Mouse (Mus musculus): ENCODE data around the gene Pde4d. TPM values are rescaled to one million over a fixed set of nuclear protein-coding genes. Genes with fewer than 3 reads are reported as not detected.

Pde4d gene
- polyA plus RNA-seq, 1 experiment from 2014 or later = 9.8 TPM

DNA sequence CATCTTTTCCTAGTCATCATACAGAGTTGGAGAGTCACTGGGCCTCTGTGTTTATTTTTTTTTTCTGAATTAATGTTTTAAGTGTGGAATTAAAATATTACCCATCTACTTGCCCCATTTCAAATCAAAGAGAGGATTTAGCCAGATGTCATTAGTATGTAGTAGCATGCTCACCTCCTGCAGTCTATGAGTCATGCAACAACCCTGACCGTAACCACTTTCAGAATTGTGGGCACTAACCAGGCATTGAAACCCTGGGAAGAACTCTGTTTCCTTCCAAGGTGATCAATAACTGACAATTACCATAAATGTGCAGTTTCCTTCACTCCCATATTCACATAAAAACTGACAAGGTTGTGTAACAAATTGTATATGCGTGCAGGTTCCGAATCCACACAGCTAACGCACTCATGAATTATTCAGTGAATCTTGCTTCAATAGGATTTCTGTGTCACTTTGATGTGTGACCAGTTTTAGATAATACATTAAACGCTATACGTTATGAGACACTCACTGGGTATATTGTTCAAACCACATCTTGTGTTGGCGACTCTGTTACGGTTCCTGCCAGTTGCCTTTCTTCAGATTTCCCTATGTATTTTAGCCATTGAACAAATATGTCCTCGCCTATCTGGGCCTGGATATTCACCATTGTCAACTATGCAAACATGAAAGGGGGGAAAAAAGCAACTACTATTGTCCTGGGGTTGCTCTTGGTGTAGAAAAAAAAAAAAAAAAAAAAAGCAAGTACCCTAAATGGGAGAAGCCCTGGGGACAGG is 719.0 kb downstream of the Pde4d start:
- no peaks in the 10 kb centered on the region for H3K27me3 ChIP-seq (ENCODE audit: poor library complexity, severe bottlenecking)
- peaks cover 10% of the 10 kb centered on the region for H3K4me1 ChIP-seq
- 82% methylated on average over 9 of the region's 9 CpGs for WGBS
- H3K4me3 ChIP-seq = no peak overlapping the region
- no peak overlapping the region for H3K27ac ChIP-seq
- H3K36me3 ChIP-seq (replicated peaks) = no peaks in the 10 kb centered on the region
- no peaks in the 10 kb centered on the region; the same call in 1 of the 2 replicates for H3K9me3 ChIP-seq
- DNase-seq (ENCODE audit: extremely low spot score, low spot score) = no peak

DNA sequence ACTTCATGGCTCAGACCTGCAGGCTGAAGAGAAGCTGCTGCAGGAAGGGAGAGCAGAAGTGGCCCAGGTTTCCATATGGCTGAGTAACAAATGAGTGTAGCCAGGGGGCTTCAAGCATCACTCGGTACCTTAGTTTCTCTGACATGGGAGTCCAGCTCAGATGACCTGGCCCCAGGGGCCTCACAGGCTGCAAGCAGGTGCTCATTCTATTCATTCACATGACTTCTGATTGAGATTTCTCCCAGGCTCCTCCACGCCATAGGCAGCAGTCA is 719.5 kb downstream of the Pde4d start:
- 76% methylated on average over 2 of the region's 2 CpGs for WGBS
- Histone ChIP-seq H3K27me3 (ENCODE audit: poor library complexity, severe bottlenecking) (no peaks in the 10 kb centered on the region), H3K4me3 (no peak overlapping the region), H3K36me3 (replicated peaks) (no peaks in the 10 kb centered on the region), H3K27ac (no peak overlapping the region), H3K9me3 (no peaks in the 10 kb centered on the region), H3K4me1 (peaks cover 10% of the 10 kb centered on the region)
- DNase-seq (ENCODE audit: extremely low spot score, low spot score) = no peak

- peaks cover 10% of the 10 kb centered on the region for H3K4me1 ChIP-seq
- DNase-seq (ENCODE audit: extremely low spot score, low spot score) = no peak
- no peaks in the 10 kb centered on the region for H3K27me3 ChIP-seq (ENCODE audit: poor library complexity, severe bottlenecking)
- no peak overlapping the region for H3K27ac ChIP-seq
- WGBS = 91% methylated on average over 7 of the region's 7 CpGs
- no peak overlapping the region for H3K4me3 ChIP-seq
- H3K36me3 ChIP-seq (replicated peaks) = no peaks in the 10 kb centered on the region
- no peaks in the 10 kb centered on the region for H3K9me3 ChIP-seq
These were observed 721.9 kb downstream of the Pde4d start for GRCm38 (mm10) chr13:109171688-109172087.

DNA sequence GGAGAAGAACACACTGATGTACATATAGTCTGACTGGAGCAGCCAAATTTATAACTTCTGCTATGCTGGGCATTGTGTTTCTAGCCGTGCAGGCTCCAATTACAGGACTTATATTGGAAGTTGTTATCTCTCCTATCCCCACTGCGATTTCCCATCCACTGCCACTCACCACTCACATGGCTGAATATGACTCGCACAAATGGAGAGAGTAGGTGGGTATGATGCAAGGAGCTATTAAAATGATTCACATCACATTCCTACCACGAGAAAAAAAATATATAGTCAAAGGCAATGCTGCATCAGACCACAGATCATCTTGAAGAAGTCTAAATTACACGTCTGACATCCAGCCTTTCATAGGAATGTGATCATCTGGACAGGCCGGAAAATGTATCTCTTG is 725.5 kb downstream of the Pde4d start:
- Histone ChIP-seq H3K36me3 (replicated peaks) (no peaks in the 10 kb centered on the region), H3K4me3 (no peak overlapping the region), H3K27me3 (ENCODE audit: poor library complexity, severe bottlenecking) (no peaks in the 10 kb centered on the region), H3K9me3 (no peaks in the 10 kb centered on the region), H3K27ac (no peak overlapping the region), H3K4me1 (no peaks in the 10 kb centered on the region)
- 87% methylated on average over 6 of the region's 6 CpGs for WGBS
- DNase-seq (ENCODE audit: extremely low spot score, low spot score) = no peak

- Histone ChIP-seq H3K27ac (no peak overlapping the region), H3K27me3 (ENCODE audit: poor library complexity, severe bottlenecking) (no peaks in the 10 kb centered on the region), H3K36me3 (replicated peaks) (no peaks in the 10 kb centered on the region), H3K4me1 (no peaks in the 10 kb centered on the region), H3K9me3 (no peaks in the 10 kb centered on the region), H3K4me3 (no peak overlapping the region)
- DNase-seq (ENCODE audit: extremely low spot score, low spot score) = no peak
- WGBS = 84% methylated on average over 11 of the region's 11 CpGs
These were observed 726.3 kb downstream of the Pde4d start for GRCm38 (mm10) chr13:109175852-109176621.

DNA sequence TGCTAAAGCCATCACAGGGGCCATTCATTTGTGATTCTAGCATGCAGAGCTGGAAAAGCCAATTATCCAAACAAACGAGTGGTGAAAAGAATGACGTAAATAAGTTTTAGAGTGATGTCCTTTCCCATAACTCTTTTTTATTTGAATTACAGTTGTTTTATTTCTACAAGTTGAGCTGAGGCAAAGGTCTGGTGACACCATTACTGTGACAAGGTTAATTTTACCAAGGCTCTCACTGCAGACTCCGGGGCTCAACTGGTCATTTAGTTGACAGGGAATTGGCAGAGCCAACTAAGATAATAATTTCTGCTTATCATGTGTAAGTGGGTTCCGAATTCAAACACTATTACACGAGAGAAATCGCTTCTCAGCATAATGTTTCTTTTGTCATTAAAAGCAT is 731.6 kb downstream of the Pde4d start:
- no peaks in the 10 kb centered on the region for H3K4me1 ChIP-seq
- 86% methylated on average over 6 of the region's 6 CpGs for WGBS
- no peak overlapping the region for H3K4me3 ChIP-seq
- H3K9me3 ChIP-seq = no peaks in the 10 kb centered on the region
- H3K27ac ChIP-seq = no peak overlapping the region
- no peaks in the 10 kb centered on the region for H3K36me3 ChIP-seq (replicated peaks)
- DNase-seq (ENCODE audit: extremely low spot score, low spot score) = no peak
- H3K27me3 ChIP-seq (ENCODE audit: poor library complexity, severe bottlenecking) = no peaks in the 10 kb centered on the region

DNA sequence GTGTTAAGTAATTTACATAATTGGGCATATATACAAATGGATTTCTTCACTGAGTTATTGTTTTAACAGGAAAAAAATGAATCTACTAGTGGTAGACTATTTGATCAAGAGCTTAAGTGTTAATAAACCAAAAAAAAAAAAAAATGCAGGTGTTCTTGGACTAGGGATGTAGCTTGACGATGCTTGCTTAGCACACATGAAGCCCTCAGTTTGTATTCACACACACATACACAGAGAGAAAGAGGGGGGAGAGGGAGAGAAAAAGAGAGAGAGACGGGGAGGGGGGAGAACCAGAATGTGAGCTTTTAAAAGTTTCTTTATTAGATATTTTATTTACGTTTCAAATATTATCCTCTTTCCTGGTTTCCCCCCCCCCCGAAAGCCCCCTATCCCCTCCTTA is 740.9 kb downstream of the Pde4d start:
- no peaks in the 10 kb centered on the region for H3K27me3 ChIP-seq (ENCODE audit: poor library complexity, severe bottlenecking)
- WGBS = 85% methylated on average over 4 of the region's 4 CpGs
- no peak for DNase-seq (ENCODE audit: extremely low spot score, low spot score)
- H3K36me3 ChIP-seq (replicated peaks) = no peaks in the 10 kb centered on the region
- no peak overlapping the region for H3K4me3 ChIP-seq
- no peaks in the 10 kb centered on the region for H3K9me3 ChIP-seq
- no peaks in the 10 kb centered on the region for H3K4me1 ChIP-seq
- H3K27ac ChIP-seq = no peak overlapping the region

- Histone ChIP-seq H3K4me3 (no peak overlapping the region), H3K36me3 (replicated peaks) (no peaks in the 10 kb centered on the region), H3K9me3 (no peaks in the 10 kb centered on the region), H3K27me3 (ENCODE audit: poor library complexity, severe bottlenecking) (no peaks in the 10 kb centered on the region), H3K4me1 (no peaks in the 10 kb centered on the region), H3K27ac (no peak overlapping the region)
- no peak for DNase-seq (ENCODE audit: extremely low spot score, low spot score)
- 88% methylated on average over 4 of the region's 4 CpGs for WGBS
These were observed 741.4 kb downstream of the Pde4d start for GRCm38 (mm10) chr13:109191176-109191575.

DNA sequence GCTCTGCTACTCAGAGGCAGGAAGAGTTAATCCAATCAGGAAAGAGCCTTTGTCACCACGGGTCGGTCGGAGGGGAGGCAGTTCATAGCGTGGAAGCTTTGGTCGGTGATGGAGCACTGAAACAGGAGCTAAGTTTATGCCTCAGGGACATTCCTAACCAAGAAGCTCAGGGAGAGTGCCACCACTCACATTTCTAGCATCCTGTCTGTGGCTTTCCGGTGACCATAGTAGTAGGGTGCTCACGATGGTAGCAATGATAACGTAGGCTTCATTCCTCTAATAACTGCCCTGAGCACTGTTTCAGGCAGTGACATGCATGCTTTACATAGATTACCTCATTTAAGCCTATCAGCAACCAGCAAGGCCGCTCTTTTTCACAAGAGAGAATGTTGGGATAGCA is 755.8 kb downstream of the Pde4d start:
- H3K27ac ChIP-seq = no peak overlapping the region
- no peak for DNase-seq (ENCODE audit: extremely low spot score, low spot score)
- peaks cover 6% of the 10 kb centered on the region; the same call in 1 of the 2 replicates for H3K4me1 ChIP-seq
- no peak overlapping the region for H3K4me3 ChIP-seq
- no peaks in the 10 kb centered on the region for H3K27me3 ChIP-seq (ENCODE audit: poor library complexity, severe bottlenecking)
- WGBS = 45% methylated on average over 9 of the region's 9 CpGs
- H3K9me3 ChIP-seq = no peaks in the 10 kb centered on the region
- H3K36me3 ChIP-seq (replicated peaks) = no peaks in the 10 kb centered on the region

DNA sequence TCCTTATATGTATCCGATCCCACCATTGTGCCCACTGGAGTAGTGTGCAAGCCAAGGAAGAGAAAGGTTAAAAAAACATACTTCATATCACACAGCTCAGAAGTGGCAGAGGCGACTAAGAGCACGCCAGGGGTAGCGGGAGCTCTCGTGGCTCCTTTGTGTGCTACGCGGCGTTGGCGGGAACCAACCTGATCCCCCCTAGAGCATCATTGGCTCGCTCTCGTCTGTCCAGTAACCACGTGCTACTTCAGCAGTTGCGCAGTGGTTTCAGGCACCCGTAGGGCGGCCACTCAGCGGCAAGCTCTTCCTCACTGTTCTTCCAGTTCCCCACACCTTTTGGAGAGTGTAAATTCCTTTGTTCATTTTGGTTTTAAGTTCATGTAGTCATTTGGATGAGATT is 758.9 kb downstream of the Pde4d start:
- H3K27me3 ChIP-seq (ENCODE audit: poor library complexity, severe bottlenecking) = 0 out of 2 replicates have a peak, but pooled peaks cover 7% of the 10 kb centered on the region
- no peaks in the 10 kb centered on the region for H3K9me3 ChIP-seq
- no peak for DNase-seq (ENCODE audit: extremely low spot score, low spot score)
- WGBS = 92% methylated on average over 16 of the region's 16 CpGs
- H3K36me3 ChIP-seq (replicated peaks) = no peaks in the 10 kb centered on the region
- peaks cover 6% of the 10 kb centered on the region; the same call in 1 of the 2 replicates for H3K4me1 ChIP-seq
- H3K27ac ChIP-seq = no peak overlapping the region
- no peak overlapping the region for H3K4me3 ChIP-seq

DNA sequence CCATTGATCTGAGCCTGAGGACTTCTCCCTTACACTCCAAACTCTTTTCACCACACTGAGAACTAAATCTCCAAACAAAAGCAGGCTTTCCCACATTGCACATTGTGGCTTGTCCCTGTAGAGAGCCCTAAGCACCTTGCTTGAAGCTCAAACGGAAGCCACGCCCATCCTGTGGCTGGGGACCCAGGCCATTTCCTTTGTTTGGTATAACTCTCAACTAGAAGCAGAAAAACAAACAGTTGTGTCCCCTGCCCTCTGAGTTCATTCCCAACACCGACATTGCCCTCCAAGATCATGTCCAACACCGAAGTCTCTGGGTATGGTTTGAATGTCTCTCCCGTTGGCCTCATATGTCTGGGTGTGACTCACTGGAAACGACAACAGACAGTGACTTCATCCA is 759.7 kb downstream of the Pde4d start:
- no peak for DNase-seq (ENCODE audit: extremely low spot score, low spot score)
- no peak overlapping the region for H3K4me3 ChIP-seq
- 0 out of 2 replicates have a peak, but pooled peaks cover 7% of the 10 kb centered on the region for H3K27me3 ChIP-seq (ENCODE audit: poor library complexity, severe bottlenecking)
- no peaks in the 10 kb centered on the region for H3K9me3 ChIP-seq
- WGBS = 80% methylated on average over 6 of the region's 6 CpGs
- no peaks in the 10 kb centered on the region for H3K36me3 ChIP-seq (replicated peaks)
- H3K27ac ChIP-seq = no peak overlapping the region
- peaks cover 6% of the 10 kb centered on the region; the same call in 1 of the 2 replicates for H3K4me1 ChIP-seq

- peak; percentile 66 for DNase-seq (ENCODE audit: extremely low spot score, low spot score)
- no peaks in the 10 kb centered on the region for H3K9me3 ChIP-seq
- peaks cover 3% of the 10 kb centered on the region; the same call in 1 of the 2 replicates for H3K4me1 ChIP-seq
- no peaks in the 10 kb centered on the region for H3K36me3 ChIP-seq (replicated peaks)
- H3K4me3 ChIP-seq = no peak overlapping the region
- 11% methylated on average over 4 of the region's 4 CpGs for WGBS
- H3K27ac ChIP-seq = no peak overlapping the region
- H3K27me3 ChIP-seq (ENCODE audit: poor library complexity, severe bottlenecking) = 0 out of 2 replicates have a peak, but pooled peaks cover 7% of the 10 kb centered on the region
These were observed 760.7 kb downstream of the Pde4d start for GRCm38 (mm10) chr13:109210403-109210802.

GRCm38 (mm10) chr13:109211471-109211870 is 761.7 kb downstream of the Pde4d start:
- Histone ChIP-seq H3K4me3 (no peak overlapping the region), H3K27ac (no peak overlapping the region), H3K27me3 (ENCODE audit: poor library complexity, severe bottlenecking) (0 out of 2 replicates have a peak, but pooled peaks cover 7% of the 10 kb centered on the region), H3K36me3 (replicated peaks) (no peaks in the 10 kb centered on the region), H3K4me1 (no peaks in the 10 kb centered on the region; the same call in 1 of the 2 replicates), H3K9me3 (no peaks in the 10 kb centered on the region)
- DNase-seq (ENCODE audit: extremely low spot score, low spot score) = no peak
- WGBS = 74% methylated on average over 8 of the region's 8 CpGs

All from forebrain, embryonic 10.5 days (tissue).